Mouse (Mus musculus): ENCODE data around the gene E130114P18Rik. TPM values are rescaled to one million over a fixed set of nuclear protein-coding genes. Genes with fewer than 3 reads are reported as not detected.

E130114P18Rik gene
- total and polyA plus RNA-seq, 3 experiments, result 0.11 TPM; not detected in 2

DNA sequence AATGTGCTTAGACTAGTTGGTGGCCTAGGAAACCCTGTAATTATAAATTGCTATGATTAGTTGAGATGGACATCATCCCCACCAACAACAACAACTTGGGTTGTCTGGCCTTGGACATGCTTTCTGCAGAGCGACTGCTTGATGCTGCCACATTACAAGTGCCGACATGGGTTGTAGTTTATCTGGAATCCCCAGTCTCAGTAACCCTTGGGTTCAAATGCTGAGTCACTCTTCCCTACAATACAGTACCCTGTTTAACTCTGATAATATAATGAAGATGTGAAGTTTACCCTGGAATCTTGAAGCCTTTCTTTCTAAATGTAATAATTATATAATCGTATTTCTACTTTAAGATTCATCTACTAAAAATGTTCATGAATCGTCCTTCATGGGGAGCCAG is 49.4 kb downstream of the E130114P18Rik start:
- DNase-seq (ENCODE audit: low spot score) (no peak), ATAC-seq (ENCODE audit: extremely low read depth, insufficient number of reproducible peaks, low FRiP score, poor library complexity, severe bottlenecking) (0 out of 2 replicates have a peak, but pooled peaks have one; percentile 28)
- Histone ChIP-seq H3K27me3 (ENCODE audit: insufficient read depth, low read length) (no peaks in the 10 kb centered on the region), H3K4me3 (ENCODE audit: low read depth, low read length) (no peak overlapping the region), H3K9me3 (replicated peaks) (0 out of 2 replicates have a peak, but pooled peaks cover 5% of the 10 kb centered on the region), H3K36me3 (replicated peaks) (no peaks in the 10 kb centered on the region), H3K4me1 (ENCODE audit: insufficient read depth, low read depth, low read length) (no peaks in the 10 kb centered on the region)
- TF ChIP-seq GATA1 (IDR thresholded peaks at IDR 0.05; ENCODE audit: borderline replicate concordance, low read length) (no peak), CTCF (IDR thresholded peaks at IDR 0.05; ENCODE audit: low read depth, low read length) (no peak), POLR2AphosphoS5 (IDR thresholded peaks at IDR 0.05; ENCODE audit: insufficient replicate concordance, low read depth, low read length) (no peak), TAL1 (conservative IDR thresholded peaks at IDR 0.05; ENCODE audit: low read depth, low read length) (no peak)

DNA sequence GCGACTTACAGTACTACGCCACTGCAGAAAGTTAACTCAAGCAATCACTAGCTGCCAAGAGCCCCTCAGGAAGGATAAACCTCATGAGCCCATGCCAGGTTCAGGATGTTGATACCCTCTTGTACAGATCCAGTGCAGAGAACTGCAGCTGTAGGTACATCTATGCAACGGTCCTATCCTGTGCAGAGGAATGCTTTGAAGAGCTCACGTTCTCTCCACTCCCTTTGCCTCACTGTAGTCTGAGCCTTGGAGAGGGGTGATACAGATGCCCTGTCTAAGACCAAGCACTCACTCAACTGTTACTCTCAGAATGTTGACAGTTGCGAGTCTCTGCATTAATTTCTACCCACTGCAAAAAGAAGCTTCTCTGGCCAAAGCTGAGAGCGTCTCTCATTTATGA is 54.5 kb downstream of the E130114P18Rik start:
- no peaks in the 10 kb centered on the region for H3K27me3 ChIP-seq (ENCODE audit: insufficient read depth, low read length)
- DNase-seq (ENCODE audit: low spot score) (no peak), ATAC-seq (ENCODE audit: extremely low read depth, insufficient number of reproducible peaks, low FRiP score, poor library complexity, severe bottlenecking) (no peak)
- TF ChIP-seq CTCF (IDR thresholded peaks at IDR 0.05; ENCODE audit: low read depth, low read length), result no peak
- TF ChIP-seq GATA1 (IDR thresholded peaks at IDR 0.05; ENCODE audit: borderline replicate concordance, low read length), result no peak
- TF ChIP-seq GATA2 (IDR thresholded peaks at IDR 0.05; ENCODE audit: borderline replicate concordance, low read depth, low read length), result no peak
- no peak for TF ChIP-seq TAL1 (conservative IDR thresholded peaks at IDR 0.05; ENCODE audit: low read depth, low read length)
- TF ChIP-seq POLR2AphosphoS5 (IDR thresholded peaks at IDR 0.05; ENCODE audit: insufficient replicate concordance, low read depth, low read length), result no peak
- H3K9me3 ChIP-seq (replicated peaks), result peaks cover 16% of the 10 kb centered on the region
- no peaks in the 10 kb centered on the region for H3K4me1 ChIP-seq (ENCODE audit: insufficient read depth, low read depth, low read length)
- H3K4me3 ChIP-seq (ENCODE audit: low read depth, low read length), result no peak overlapping the region
- H3K36me3 ChIP-seq (replicated peaks), result no peaks in the 10 kb centered on the region

GRCm38 (mm10) chr4:97722666-97723065 is 55.2 kb downstream of the E130114P18Rik start:
- H3K9me3 ChIP-seq (replicated peaks), result peaks cover 16% of the 10 kb centered on the region
- DNase-seq (ENCODE audit: low spot score), result no peak
- H3K4me1 ChIP-seq (ENCODE audit: insufficient read depth, low read depth, low read length), result no peaks in the 10 kb centered on the region
- no peaks in the 10 kb centered on the region for H3K27me3 ChIP-seq (ENCODE audit: insufficient read depth, low read length)
- no peak for ATAC-seq (ENCODE audit: extremely low read depth, insufficient number of reproducible peaks, low FRiP score, poor library complexity, severe bottlenecking)
- no peaks in the 10 kb centered on the region for H3K36me3 ChIP-seq (replicated peaks)
- no peak overlapping the region for H3K4me3 ChIP-seq (ENCODE audit: low read depth, low read length)
- TF ChIP-seq POLR2AphosphoS5 (IDR thresholded peaks at IDR 0.05; ENCODE audit: insufficient replicate concordance, low read depth, low read length), result no peak
- TF ChIP-seq CTCF (IDR thresholded peaks at IDR 0.05; ENCODE audit: low read depth, low read length), result no peak
- TF ChIP-seq TAL1 (conservative IDR thresholded peaks at IDR 0.05; ENCODE audit: low read depth, low read length), result no peak
- TF ChIP-seq GATA1 (IDR thresholded peaks at IDR 0.05; ENCODE audit: borderline replicate concordance, low read length), result no peak
- TF ChIP-seq GATA2 (IDR thresholded peaks at IDR 0.05; ENCODE audit: borderline replicate concordance, low read depth, low read length), result no peak

- no peak overlapping the region for H3K4me3 ChIP-seq (ENCODE audit: low read depth, low read length)
- H3K36me3 ChIP-seq (replicated peaks), result no peaks in the 10 kb centered on the region
- TF ChIP-seq TAL1 (conservative IDR thresholded peaks at IDR 0.05; ENCODE audit: low read depth, low read length) (no peak), POLR2AphosphoS5 (IDR thresholded peaks at IDR 0.05; ENCODE audit: insufficient replicate concordance, low read depth, low read length) (no peak), GATA1 (IDR thresholded peaks at IDR 0.05; ENCODE audit: borderline replicate concordance, low read length) (no peak)
- peaks cover 17% of the 10 kb centered on the region for H3K9me3 ChIP-seq (replicated peaks)
- ATAC-seq (ENCODE audit: extremely low read depth, insufficient number of reproducible peaks, low FRiP score, poor library complexity, severe bottlenecking) (no peak), DNase-seq (ENCODE audit: low spot score) (no peak)
- no peaks in the 10 kb centered on the region for H3K27me3 ChIP-seq (ENCODE audit: insufficient read depth, low read length)
- no peaks in the 10 kb centered on the region for H3K4me1 ChIP-seq (ENCODE audit: insufficient read depth, low read depth, low read length)
Observed at GRCm38 (mm10) chr4:97714616-97715015, 63.3 kb downstream of the E130114P18Rik start.

DNA sequence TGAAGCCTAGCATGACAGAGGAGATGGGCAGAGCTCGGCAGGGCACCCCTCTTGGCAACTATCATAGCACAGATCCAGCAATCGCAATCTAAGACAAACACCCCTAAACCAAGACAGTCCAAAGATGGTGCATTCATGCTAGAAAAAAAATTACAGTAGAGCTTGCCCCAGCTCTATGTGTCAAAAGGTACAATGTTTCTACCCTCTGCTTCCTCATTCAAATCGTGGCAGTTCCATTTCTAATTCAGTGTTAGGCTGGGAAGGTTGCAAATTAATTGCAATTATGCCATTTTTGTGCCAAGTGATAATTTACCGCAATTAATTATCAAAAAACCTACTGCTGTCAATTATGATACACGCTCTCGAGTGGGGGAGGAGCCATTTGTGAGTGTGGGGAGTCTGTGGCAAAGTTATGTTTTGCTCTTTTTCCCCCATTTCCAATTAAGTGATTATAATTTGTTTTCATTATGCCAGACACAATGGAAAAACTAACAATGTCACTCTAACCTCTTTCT is 63.7 kb downstream of the E130114P18Rik start:
- peaks cover 17% of the 10 kb centered on the region for H3K9me3 ChIP-seq (replicated peaks)
- ATAC-seq (ENCODE audit: extremely low read depth, insufficient number of reproducible peaks, low FRiP score, poor library complexity, severe bottlenecking) (no peak), DNase-seq (ENCODE audit: low spot score) (no peak)
- no peaks in the 10 kb centered on the region for H3K36me3 ChIP-seq (replicated peaks)
- no peak overlapping the region for H3K4me3 ChIP-seq (ENCODE audit: low read depth, low read length)
- no peaks in the 10 kb centered on the region for H3K4me1 ChIP-seq (ENCODE audit: insufficient read depth, low read depth, low read length)
- no peak for TF ChIP-seq POLR2AphosphoS5 (IDR thresholded peaks at IDR 0.05; ENCODE audit: insufficient replicate concordance, low read depth, low read length)
- TF ChIP-seq CTCF (IDR thresholded peaks at IDR 0.05; ENCODE audit: low read depth, low read length), result no peak
- no peak for TF ChIP-seq TAL1 (conservative IDR thresholded peaks at IDR 0.05; ENCODE audit: low read depth, low read length)
- no peak for TF ChIP-seq GATA2 (IDR thresholded peaks at IDR 0.05; ENCODE audit: borderline replicate concordance, low read depth, low read length)
- no peak for TF ChIP-seq GATA1 (IDR thresholded peaks at IDR 0.05; ENCODE audit: borderline replicate concordance, low read length)
- H3K27me3 ChIP-seq (ENCODE audit: insufficient read depth, low read length), result no peaks in the 10 kb centered on the region

DNA sequence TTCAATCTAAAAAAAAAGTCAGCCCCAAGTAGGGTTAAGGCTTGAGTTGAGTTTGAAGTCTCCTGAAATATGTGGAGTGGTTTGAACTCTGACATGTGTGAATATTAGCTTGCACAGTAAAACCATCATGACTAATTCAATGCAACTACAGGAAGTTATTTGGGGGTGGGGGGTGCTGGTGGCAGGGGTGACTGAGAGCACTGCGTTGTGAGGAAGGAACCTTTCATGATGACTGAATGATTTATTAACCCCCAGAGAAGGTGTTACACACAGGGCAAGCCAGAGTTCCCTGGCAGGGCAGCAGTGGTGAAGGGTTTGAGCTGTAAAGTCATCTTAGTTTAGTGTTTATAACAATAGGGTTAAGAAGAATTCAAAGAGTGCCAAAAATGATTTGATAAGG is 65.3 kb downstream of the E130114P18Rik start:
- Histone ChIP-seq H3K4me1 (ENCODE audit: insufficient read depth, low read depth, low read length) (no peaks in the 10 kb centered on the region), H3K36me3 (replicated peaks) (no peaks in the 10 kb centered on the region), H3K9me3 (replicated peaks) (peaks cover 23% of the 10 kb centered on the region), H3K27me3 (ENCODE audit: insufficient read depth, low read length) (no peaks in the 10 kb centered on the region), H3K4me3 (ENCODE audit: low read depth, low read length) (no peak overlapping the region)
- no peak for ATAC-seq (ENCODE audit: extremely low read depth, insufficient number of reproducible peaks, low FRiP score, poor library complexity, severe bottlenecking)
- DNase-seq (ENCODE audit: low spot score), result no peak
- TF ChIP-seq TAL1 (conservative IDR thresholded peaks at IDR 0.05; ENCODE audit: low read depth, low read length) (no peak), CTCF (IDR thresholded peaks at IDR 0.05; ENCODE audit: low read depth, low read length) (no peak), GATA2 (IDR thresholded peaks at IDR 0.05; ENCODE audit: borderline replicate concordance, low read depth, low read length) (no peak), POLR2AphosphoS5 (IDR thresholded peaks at IDR 0.05; ENCODE audit: insufficient replicate concordance, low read depth, low read length) (no peak), GATA1 (IDR thresholded peaks at IDR 0.05; ENCODE audit: borderline replicate concordance, low read length) (no peak)
